Mouse (Mus musculus) liver, adult 2 months (tissue): ENCODE data around the gene Fgfr2. TPM values are rescaled to one million over a fixed set of nuclear protein-coding genes. Genes with fewer than 3 reads are reported as not detected.

Experiments used
- DNase-seq: peaks from one replicate; pipeline ENCODE4 v3.0.0-alpha.2; 2011; ENCODE audit warnings: low read depth, low spot score; ENCODE audit errors: extremely low read depth
- H3K27ac ChIP-seq: fragments of 200-500 bp; replicated peaks from 2 replicates; pipeline ENCODE4 v1.5.1; 2012; ENCODE audit warnings: low read depth, mild to moderate bottlenecking, control low read depth, inconsistent platforms, low read length; ENCODE audit not compliant: insufficient read depth
- H3K27me3 ChIP-seq: fragments of 200-500 bp; 2 replicates; pipeline ENCODE4 v1.6.1; 2012; ENCODE audit warnings: mild to moderate bottlenecking, moderate library complexity, low read length, inconsistent platforms; ENCODE audit not compliant: control insufficient read depth, insufficient read depth
- H3K36me3 ChIP-seq: fragments of 200-500 bp; 2 replicates; pipeline ENCODE4 v1.6.1; 2012; ENCODE audit warnings: low read length, inconsistent platforms; ENCODE audit not compliant: control insufficient read depth, insufficient read depth
- H3K4me1 ChIP-seq: fragments of 200-500 bp; 2 replicates; pipeline ENCODE4 v1.6.1; 2011; ENCODE audit warnings: low read length; ENCODE audit not compliant: control insufficient read depth, insufficient read depth
- H3K4me3 ChIP-seq: fragments of 200-500 bp; 2 replicates; pipeline ENCODE4 v1.5.1; 2011; ENCODE audit warnings: low read depth, mild to moderate bottlenecking, control low read depth, low read length, moderate library complexity; ENCODE audit not compliant: insufficient read depth
- H3K79me2 ChIP-seq: fragments of 200-500 bp; 2 replicates; pipeline ENCODE4 v1.6.1; 2012; ENCODE audit warnings: inconsistent platforms, mild to moderate bottlenecking, low read length, moderate library complexity; ENCODE audit not compliant: control insufficient read depth, insufficient read depth
- H3K9ac ChIP-seq: fragments of 200-500 bp; 2 replicates; pipeline ENCODE4 v1.6.1; 2012; ENCODE audit warnings: low read depth, mild to moderate bottlenecking, control low read depth, inconsistent platforms, low read length
- CTCF ChIP-seq: fragments of 200-500 bp; IDR thresholded peaks from 2 replicates; pipeline ENCODE4 v1.5.1; 2011; ENCODE audit warnings: low read depth, low read length, control low read depth
- POLR2A ChIP-seq: fragments of 200-500 bp; IDR thresholded peaks from 2 replicates; pipeline ENCODE4 v1.6.1; 2011; ENCODE audit warnings: low read length, control low read depth; ENCODE audit not compliant: insufficient read depth; ENCODE audit errors: extremely low read depth
- WGBS: fragments of 180-500 bp; shearing (Covaris S2); methylation state at CpG from one replicate; pipeline ENCODE4 v1.1.7; 2018; 5-methylcytosine and 5-hydroxymethylcytosine counted together
- polyA plus RNA-seq: library from polyadenylated mRNA; depleted of rRNA; stranded (reverse); fragments of >200 nt; gene quantifications from 2 replicates; pipeline ENCODE4 v1.2.3, GENCODE M21; 2012
- total RNA-seq: library from RNA; depleted of rRNA; stranded (reverse); fragments of >200 nt; gene quantifications from 2 replicates; pipeline ENCODE4 v1.2.3, GENCODE M21; 2014

Gene Fgfr2
- total and polyA plus RNA-seq, 2 experiments, result 16.7 to 35.2 TPM

GRCm38 (mm10) chr7:132896206-132896815 lies 226.8 kb downstream of the Fgfr2 start:
- H3K4me1 ChIP-seq, result no peaks in the 10 kb centered on the region
- 87% methylated on average over 9 of the region's 9 CpGs for WGBS
- H3K27me3 ChIP-seq, result no peaks in the 10 kb centered on the region
- no peak overlapping the region for H3K9ac ChIP-seq
- no peak overlapping the region for H3K4me3 ChIP-seq
- H3K27ac ChIP-seq, result no peak overlapping the region
- H3K79me2 ChIP-seq, result no peaks in the 10 kb centered on the region
- DNase-seq, result no peak
- H3K36me3 ChIP-seq, result no peaks in the 10 kb centered on the region
- no peak for TF ChIP-seq CTCF
- no peak for TF ChIP-seq POLR2A

GRCm38 (mm10) chr7:132894841-132895555 lies 228.2 kb downstream of the Fgfr2 start:
- Histone ChIP-seq H3K9ac (no peak overlapping the region), H3K4me1 (no peaks in the 10 kb centered on the region), H3K27ac (no peak overlapping the region), H3K27me3 (no peaks in the 10 kb centered on the region), H3K36me3 (no peaks in the 10 kb centered on the region), H3K4me3 (no peak overlapping the region), H3K79me2 (no peaks in the 10 kb centered on the region)
- DNase-seq, result no peak
- 75% methylated on average over 7 of the region's 7 CpGs for WGBS
- TF ChIP-seq CTCF, result no peak
- TF ChIP-seq POLR2A, result no peak

- Histone ChIP-seq H3K9ac (no peak overlapping the region), H3K4me3 (no peak overlapping the region), H3K4me1 (no peaks in the 10 kb centered on the region), H3K36me3 (no peaks in the 10 kb centered on the region), H3K27ac (no peak overlapping the region), H3K27me3 (no peaks in the 10 kb centered on the region), H3K79me2 (no peaks in the 10 kb centered on the region)
- WGBS, result 88% methylated on average over 1 of the region's 1 CpGs
- no peak for TF ChIP-seq POLR2A
- no peak for TF ChIP-seq CTCF
- DNase-seq, result no peak
Observed at GRCm38 (mm10) chr7:132893336-132893735, 229.8 kb downstream of the Fgfr2 start.

- no peak overlapping the region for H3K9ac ChIP-seq
- WGBS, result 80% methylated on average over 7 of the region's 7 CpGs
- TF ChIP-seq CTCF (no peak), POLR2A (no peak)
- no peak for DNase-seq
- H3K27me3 ChIP-seq, result no peaks in the 10 kb centered on the region
- no peaks in the 10 kb centered on the region for H3K36me3 ChIP-seq
- no peaks in the 10 kb centered on the region for H3K4me1 ChIP-seq
- H3K27ac ChIP-seq, result no peak overlapping the region
- no peaks in the 10 kb centered on the region for H3K79me2 ChIP-seq
- H3K4me3 ChIP-seq, result no peak overlapping the region
Observed at GRCm38 (mm10) chr7:132892806-132893205, 230.3 kb downstream of the Fgfr2 start.

DNA sequence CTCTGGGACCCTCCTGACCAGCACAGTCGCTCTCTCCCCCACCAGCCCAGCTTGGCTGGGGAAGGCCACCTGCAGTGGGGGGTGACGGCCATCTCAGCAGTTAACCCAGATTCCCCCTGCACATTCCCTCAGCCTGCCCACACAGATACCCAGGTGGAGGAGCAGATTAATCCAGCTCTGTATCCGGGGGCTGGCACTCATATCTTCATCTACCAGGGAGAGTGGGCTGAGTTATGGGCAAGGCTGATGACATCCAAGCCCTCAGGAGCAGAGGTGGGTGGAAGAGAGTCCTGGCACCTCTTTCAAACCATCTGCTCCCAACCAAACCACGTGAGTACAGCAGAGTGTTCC lies 230.9 kb downstream of the Fgfr2 start:
- Histone ChIP-seq H3K9ac (no peak overlapping the region), H3K36me3 (no peaks in the 10 kb centered on the region), H3K4me3 (no peak overlapping the region), H3K4me1 (no peaks in the 10 kb centered on the region), H3K27ac (no peak overlapping the region), H3K27me3 (no peaks in the 10 kb centered on the region), H3K79me2 (no peaks in the 10 kb centered on the region)
- 73% methylated on average over 4 of the region's 4 CpGs for WGBS
- TF ChIP-seq CTCF (no peak), POLR2A (no peak)
- DNase-seq, result no peak
